Mouse (Mus musculus) E14TG2a.4 (cell line): ENCODE data around the gene Armcx6.

Source experiments
- CTCF ChIP-seq: conservative IDR thresholded peaks from 2 replicates; pipeline ENCODE4 v1.5.1; 2014; ENCODE audit warnings: low read length
- POU5F1 ChIP-seq: IDR thresholded peaks from 2 replicates; pipeline ENCODE4 v1.6.1; 2014; ENCODE audit warnings: low read length, borderline replicate concordance

DNA sequence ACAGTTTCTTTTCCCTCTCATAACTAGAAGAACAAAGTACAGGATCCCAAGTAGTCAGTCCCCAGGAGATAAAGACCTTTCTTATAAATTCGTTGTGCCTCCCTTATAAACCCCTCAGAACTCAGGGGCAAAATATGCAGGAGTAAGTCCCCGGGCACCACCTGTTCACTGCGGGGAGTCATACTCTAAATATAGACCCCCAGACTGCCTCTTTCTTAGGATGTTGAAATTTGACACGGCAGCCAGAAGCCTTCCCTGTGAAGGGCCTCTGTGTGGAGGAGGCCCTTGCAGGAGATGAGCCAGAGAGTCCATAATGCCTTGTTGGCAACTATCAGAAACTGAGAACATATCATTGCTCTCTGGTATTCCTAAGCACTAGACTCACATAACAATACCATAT, 1.4 kb upstream of the Armcx6 start:
- TF ChIP-seq CTCF (no peak), POU5F1 (no peak)
